Mouse (Mus musculus): Measurements from ENCODE around the gene Rwdd2b.

- TF ChIP-seq CTCF (IDR thresholded peaks at IDR 0.05) (no peak), EP300 (IDR thresholded peaks at IDR 0.05) (no peak)
Measured at GRCm38 (mm10) chr16:87434266-87434665, 6.1 kb downstream of the Rwdd2b start.
